Mouse (Mus musculus) lung, adult 2 months (tissue): ENCODE measurements around the gene Phf7.

Experiments used
- CTCF ChIP-seq: fragments of 200-500 bp; IDR thresholded peaks from 2 replicates; pipeline ENCODE4 v1.5.1; 2011; ENCODE audit warnings: mild to moderate bottlenecking, low read length, control low read depth; ENCODE audit not compliant: insufficient read depth
- POLR2A ChIP-seq: fragments of 200-500 bp; IDR thresholded peaks from 2 replicates; pipeline ENCODE4 v1.6.1; 2011; ENCODE audit warnings: low read depth, mild to moderate bottlenecking, control low read depth, low read length, borderline replicate concordance; ENCODE audit errors: extremely low read depth

DNA sequence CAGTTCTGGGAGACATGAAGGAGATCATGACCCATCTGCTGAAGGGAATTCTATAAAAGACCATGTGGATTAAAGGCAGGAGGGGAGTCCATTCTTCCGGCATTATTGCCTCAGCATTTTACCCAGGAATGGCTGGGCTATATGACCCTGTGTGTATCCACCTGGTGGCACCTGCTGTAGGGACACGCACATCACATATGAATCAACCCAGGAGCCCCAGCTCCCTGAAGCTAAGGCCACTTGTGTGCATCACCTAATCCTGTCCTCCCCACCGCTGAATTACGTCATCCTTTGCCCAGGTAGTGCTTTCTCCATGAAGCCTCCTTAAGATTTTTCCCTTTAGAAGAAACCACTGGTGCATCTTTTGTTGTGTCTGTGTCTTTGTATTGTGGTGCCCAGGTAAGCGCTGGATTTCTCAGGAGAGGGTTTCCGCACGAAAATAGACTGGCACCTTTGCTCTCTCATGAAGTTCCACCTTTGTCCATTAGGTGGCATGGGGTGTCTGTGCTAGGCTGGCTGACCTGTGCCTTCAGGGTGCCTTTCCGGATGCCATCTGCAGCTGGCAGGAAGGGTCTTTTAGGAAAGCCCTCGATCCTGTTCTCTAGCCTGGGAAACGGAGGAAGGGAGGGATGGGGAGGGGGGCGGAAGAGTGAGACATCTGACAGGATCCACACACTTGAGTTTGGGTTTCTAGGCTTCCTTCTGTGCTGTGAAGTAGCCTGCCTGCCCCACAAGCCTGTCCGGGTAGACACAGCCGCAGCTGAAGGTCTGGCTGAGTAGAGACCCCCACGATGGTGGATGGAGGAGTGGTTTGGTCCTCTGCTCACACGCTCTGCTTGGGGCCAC lies 35.7 kb downstream of the Phf7 start:
- TF ChIP-seq POLR2A (no peak), CTCF (peak; percentile 96)
